Mouse (Mus musculus) liver, adult 2 months (tissue): Measurements from ENCODE around the gene Gng2.

ENCODE experiments used
- CTCF ChIP-seq: fragments of 200-500 bp; IDR thresholded peaks from 2 replicates; pipeline ENCODE4 v1.5.1; 2011; ENCODE audit warnings: low read depth, low read length, control low read depth
- POLR2A ChIP-seq: fragments of 200-500 bp; IDR thresholded peaks from 2 replicates; pipeline ENCODE4 v1.6.1; 2011; ENCODE audit warnings: low read length, control low read depth; ENCODE audit not compliant: insufficient read depth; ENCODE audit errors: extremely low read depth

DNA sequence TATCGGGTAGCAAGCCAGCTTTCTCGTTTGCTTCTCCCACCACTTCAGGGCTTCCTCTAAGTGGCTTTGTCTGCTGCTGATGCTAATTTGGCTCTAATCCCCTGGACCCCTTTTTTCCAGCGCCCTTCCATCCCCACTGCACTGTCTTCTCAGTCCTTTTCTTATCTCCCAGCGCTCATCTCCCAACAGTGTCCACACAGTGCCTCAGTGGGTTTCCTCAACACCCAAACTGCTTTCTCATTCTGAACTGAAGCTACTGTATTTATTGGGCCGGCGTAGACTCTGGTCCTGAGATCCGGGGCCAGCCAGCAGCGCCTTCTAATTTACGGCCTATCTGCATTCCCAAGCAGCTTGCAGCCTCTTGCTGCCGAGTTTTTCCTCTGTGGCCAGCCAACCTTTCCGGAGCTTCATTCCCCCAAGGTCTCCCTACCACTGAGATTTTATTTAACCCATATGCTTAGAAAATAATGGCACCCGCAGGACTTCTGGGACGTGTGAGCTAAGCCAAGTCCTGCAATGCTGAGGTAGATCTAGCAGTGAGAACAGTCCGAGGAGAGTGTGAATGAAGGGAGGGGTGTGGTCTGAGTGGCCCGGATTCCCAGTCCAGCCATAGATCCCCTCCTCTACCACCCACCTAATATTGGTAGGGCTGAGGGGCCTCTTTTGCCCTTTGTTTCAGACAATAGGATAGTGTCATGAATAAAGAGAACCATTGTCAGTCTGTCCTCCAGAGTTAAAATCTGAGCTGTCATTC is at the start of gene Gng2:
- TF ChIP-seq CTCF (no peak), POLR2A (no peak)
